Mouse (Mus musculus): ENCODE results near the gene Tipin.

DNA sequence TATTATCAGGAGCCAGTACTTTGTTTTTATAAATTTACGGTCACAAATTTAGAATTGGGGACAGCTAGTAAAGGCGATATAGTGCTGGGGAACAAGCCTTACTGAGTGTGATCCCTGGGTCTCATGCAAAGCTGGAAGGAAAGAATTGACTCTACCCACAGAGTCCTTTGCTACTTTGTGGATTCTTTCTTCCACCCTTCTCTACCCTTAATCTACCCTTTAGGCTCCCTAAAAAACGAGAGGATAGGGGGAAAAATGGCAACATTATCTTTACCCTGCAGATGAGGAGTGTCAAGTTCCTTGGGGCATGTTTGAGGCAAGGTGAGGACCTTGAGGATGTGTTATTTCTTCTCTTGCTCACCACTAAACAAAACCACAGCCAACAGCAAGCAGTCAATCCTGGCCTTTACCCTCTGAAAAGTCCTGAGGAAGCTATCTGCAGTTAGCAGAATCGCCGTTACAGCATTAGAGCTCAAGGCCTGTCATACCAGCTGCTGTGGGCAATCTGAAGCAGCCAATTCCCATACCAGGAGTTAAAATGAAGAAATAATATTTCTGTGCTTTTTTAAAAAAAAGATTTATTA, 1.1 kb downstream of the Tipin start:
- no peak for TF ChIP-seq POLR2A (IDR thresholded peaks at IDR 0.05; ENCODE audit: borderline replicate concordance, extremely low read depth, insufficient read depth, insufficient read length, poor library complexity, severe bottlenecking)
- no peak for TF ChIP-seq CTCF (IDR thresholded peaks at IDR 0.05; ENCODE audit: borderline replicate concordance, extremely low read depth, insufficient read depth, insufficient read length)
